Mouse (Mus musculus): ENCODE data around the gene Rdm1.

The Rdm1 gene

DNA sequence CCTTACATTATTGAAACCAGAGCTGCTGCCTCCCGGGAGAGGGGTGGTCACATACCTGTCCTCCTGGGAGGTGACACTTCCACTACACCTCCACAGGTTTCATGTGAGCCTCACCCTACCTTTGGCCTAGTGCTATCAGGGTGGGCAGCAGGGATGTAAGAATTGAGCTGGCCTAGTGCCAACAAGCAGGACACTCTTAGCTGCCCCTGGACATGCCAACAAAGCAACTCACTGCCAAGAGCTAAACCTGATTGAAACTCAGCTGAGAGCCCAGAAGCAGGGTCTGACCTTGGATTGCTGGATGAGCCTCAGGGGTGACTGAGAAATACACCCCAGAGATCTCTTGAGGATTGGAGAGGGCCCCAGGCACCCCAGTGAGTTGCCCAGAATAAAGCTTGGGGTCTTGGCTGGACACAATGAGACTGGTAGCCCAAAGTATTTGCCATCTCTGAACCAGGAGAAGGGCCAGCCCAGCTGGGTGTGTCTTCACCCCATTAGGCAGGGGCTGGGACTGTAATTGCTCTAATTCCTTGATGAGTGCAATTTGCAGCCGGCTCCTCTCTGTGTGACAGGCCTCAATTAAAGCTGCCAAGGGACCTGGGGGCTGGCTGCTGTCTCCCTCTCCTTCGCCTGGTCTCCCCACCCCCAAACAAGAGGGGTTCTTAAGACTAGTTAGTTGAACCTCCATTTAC is 53.8 kb downstream of the Rdm1 start:
- no peak for DNase-seq (ENCODE audit: low read depth)

- DNase-seq (ENCODE audit: low read depth) = no peak
These were observed 55.0 kb downstream of the Rdm1 start for GRCm38 (mm10) chr11:101681968-101682367.

- DNase-seq (ENCODE audit: low read depth) = no peak
These were observed 55.5 kb downstream of the Rdm1 start for GRCm38 (mm10) chr11:101682410-101682960.

All from c-Kit-positive CD71-positive TER-119-negative erythroid progenitor cells, embryonic 14.5 days (primary cell).